Mouse (Mus musculus): ENCODE measurements around the gene Rnf39.
"Not testable (repeated sequence)": the region's sequence is repeated elsewhere in the genome, so short reads cannot be mapped to it uniquely, and the experiment has no call there.

Rnf39 gene

GRCm38 (mm10) chr17:36988475-36988874, 45.8 kb downstream of the Rnf39 start:
- no peak for DNase-seq

- DNase-seq, result no peak
These were observed 46.7 kb downstream of the Rnf39 start, which contains the start of gene H2-M5 for GRCm38 (mm10) chr17:36989437-36989836. H2-M5 (minus strand) TSS chr17:36989537.

GRCm38 (mm10) chr17:36990630-36991029, 47.9 kb downstream of the Rnf39 start:
- not testable (repeated sequence) for DNase-seq

DNA sequence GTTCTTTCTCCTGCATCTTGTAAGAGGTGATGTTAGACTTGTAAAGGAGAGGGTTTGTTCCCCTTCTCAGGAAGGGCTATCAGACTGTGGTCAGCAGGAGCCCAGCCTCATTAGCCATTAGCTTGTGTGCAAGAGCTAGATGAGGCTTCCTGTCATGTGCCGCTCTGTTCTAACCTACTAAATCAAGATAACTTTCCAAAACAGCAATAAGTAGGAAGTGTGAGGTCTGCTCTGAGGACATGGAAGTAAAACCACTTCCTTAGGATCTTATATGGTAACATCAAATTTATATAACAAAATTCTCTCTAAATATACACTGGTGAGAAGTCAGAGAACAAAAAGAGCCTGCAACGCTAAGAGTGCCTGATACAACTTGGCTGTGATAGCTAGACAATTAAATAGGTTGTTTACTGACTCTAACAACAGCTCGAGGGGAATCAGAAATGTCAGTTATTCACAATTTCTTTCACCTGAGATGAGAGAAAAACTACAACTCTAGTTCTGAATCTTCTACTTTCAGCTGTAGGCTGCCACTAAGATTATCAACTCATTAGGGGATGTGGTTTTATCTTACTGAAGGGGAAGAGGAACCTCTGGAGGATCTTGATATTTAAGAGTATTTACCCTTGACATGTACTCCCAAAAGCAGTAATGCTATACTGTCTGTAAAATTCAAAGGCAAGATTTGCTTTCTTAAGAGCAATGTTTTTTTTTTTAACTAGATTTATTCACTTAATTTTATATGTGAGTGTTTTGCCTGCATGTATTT, 49.8 kb downstream of the Rnf39 start:
- no peak for DNase-seq

DNA sequence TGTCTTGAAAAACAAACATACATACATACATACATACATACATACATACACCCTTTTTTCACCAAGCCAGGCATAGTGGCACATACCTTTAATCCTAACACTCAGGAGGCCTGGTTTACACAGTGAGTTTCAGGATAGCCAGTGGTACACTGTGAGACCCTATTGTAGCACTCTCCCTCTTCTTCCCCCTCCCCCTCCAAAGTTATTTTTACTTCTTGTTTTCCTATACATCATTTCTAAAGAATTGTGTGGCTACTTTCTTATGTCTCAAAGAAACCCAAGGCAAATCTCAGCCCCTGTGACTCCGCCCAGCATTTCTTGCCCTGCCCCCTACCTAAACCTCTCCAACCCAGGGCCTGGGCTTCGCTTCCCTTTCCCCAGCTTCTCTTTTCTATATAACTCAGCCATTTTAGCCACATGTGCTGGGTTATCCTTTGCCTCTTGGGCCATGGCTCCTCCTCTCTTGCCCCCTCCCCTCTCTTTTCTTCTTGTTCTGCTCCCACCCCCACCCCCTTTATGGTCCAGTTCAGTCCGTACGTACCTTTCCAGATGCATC, 51.1 kb downstream of the Rnf39 start:
- DNase-seq, result no peak

DNA sequence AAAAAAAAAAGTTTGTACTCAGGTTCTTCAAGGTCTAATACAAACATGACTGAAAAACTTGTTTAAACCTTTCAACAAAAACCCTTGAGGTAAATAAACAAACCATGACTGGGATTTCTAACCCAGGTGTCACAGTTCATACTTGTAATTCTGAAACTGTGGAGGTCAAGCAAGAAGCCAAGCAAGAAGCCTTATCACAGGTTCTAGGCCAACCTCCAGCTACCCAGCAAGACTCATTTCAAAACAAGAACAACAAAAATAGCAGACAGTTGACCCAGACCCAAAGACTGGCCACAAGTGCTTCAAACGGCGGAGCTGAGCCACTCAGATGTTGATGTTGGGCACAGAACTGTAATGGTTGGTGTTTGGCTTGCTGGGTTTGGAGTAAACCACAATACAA, 51.8 kb downstream of the Rnf39 start:
- no peak for DNase-seq

- no peak for DNase-seq
These were observed 52.7 kb downstream of the Rnf39 start for GRCm38 (mm10) chr17:36995448-36995847.

DNA sequence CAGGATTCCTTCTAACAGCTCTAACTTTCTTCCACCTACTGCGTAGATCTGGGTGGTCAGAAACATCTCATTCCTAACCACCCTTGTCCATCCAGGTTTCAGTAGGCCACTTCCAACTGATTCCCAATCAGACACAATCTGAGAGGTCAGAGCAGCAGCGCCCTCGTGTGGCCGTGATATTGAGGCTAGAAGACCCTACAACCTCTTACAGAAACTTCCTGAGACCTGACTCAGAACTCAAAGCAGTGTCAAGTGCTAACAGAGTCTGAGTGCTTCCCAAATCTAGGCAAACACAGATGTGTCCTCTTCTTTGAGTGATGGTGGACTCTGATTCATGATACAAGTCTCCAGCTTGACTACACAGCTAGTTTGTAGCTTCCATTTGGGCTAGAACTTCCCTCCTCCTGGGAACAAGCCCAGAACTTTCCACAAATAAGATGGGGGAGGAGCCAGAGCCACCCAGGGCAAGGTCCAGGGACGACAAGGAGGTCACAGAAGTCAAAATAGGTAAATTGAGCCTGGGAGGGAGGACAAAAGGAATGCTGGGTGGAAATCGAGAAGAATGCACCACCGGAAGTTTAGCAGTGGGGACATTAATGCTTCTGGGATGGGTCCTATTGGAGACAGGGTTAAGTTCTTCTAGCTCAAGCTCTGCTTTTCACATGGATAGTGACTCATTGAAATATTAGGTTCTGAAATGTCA, 54.5 kb downstream of the Rnf39 start:
- DNase-seq, result peak; percentile 76
